Mouse (Mus musculus) neural tube, embryonic 15.5 days (tissue): ENCODE data around the gene Sypl. TPM values are rescaled to one million over a fixed set of nuclear protein-coding genes. Genes with fewer than 3 reads are reported as not detected.

Source experiments
- ATAC-seq: fragments of 200-750 bp; cut with Nextera tagmentation; 2 replicates; pipeline ENCODE4 v1.8.0; 2017; ENCODE audit warnings: mild to moderate bottlenecking, moderate TSS enrichment, moderate library complexity; ENCODE audit not compliant: low FRiP score
- H3K27ac ChIP-seq: fragments of 300-500 bp; sonication (generic); replicated peaks from 2 replicates; pipeline ENCODE4 v1.5.1; 2015; ENCODE audit warnings: mild to moderate bottlenecking, inconsistent platforms
- H3K27me3 ChIP-seq: fragments of 300-500 bp; sonication (generic); replicated peaks from 2 replicates; pipeline ENCODE4 v1.6.1; 2015; ENCODE audit warnings: inconsistent platforms
- H3K36me3 ChIP-seq: fragments of 300-500 bp; sonication (generic); 2 replicates; pipeline ENCODE4 v1.6.1; 2015; ENCODE audit warnings: inconsistent platforms
- H3K4me1 ChIP-seq: fragments of 300-500 bp; sonication (generic); 2 replicates; pipeline ENCODE4 v1.6.1; 2015; ENCODE audit warnings: inconsistent platforms
- H3K4me2 ChIP-seq: fragments of 300-500 bp; sonication (generic); 2 replicates; pipeline ENCODE4 v1.6.1; 2015; ENCODE audit warnings: inconsistent platforms, mild to moderate bottlenecking, moderate library complexity
- H3K4me3 ChIP-seq: fragments of 300-500 bp; sonication (generic); replicated peaks from 2 replicates; pipeline ENCODE4 v1.5.1; 2015; ENCODE audit warnings: mild to moderate bottlenecking, inconsistent platforms
- H3K9ac ChIP-seq: fragments of 300-500 bp; sonication (generic); replicated peaks from 2 replicates; pipeline ENCODE4 v1.6.1; 2015; ENCODE audit warnings: mild to moderate bottlenecking, inconsistent platforms
- H3K9me3 ChIP-seq: fragments of 300-500 bp; sonication (generic); replicated peaks from 2 replicates; pipeline ENCODE4 v1.6.1; 2016; ENCODE audit warnings: inconsistent platforms
- WGBS: fragments of 180-500 bp; shearing (Covaris S2); methylation state at CpG from one replicate; pipeline ENCODE4 v1.1.7; 2015; ENCODE audit warnings: mixed read lengths; 5-methylcytosine and 5-hydroxymethylcytosine counted together
- polyA plus RNA-seq: library from polyadenylated mRNA; unstranded; fragments of >200 nt; fragmentation: Nextera tagmentation; extraction: Ambion mirVana; gene quantifications from 2 replicates; pipeline ENCODE4 v1.2.1, GENCODE M21; 2015

The Sypl gene
- polyA plus RNA-seq, 1 experiment from 2014 or later: 39.2 TPM

GRCm38 (mm10) chr12:32944884-32945454, 8.7 kb upstream of the Sypl start:
- Histone ChIP-seq H3K27ac (no peak overlapping the region), H3K9me3 (no peaks in the 10 kb centered on the region), H3K36me3 (no peaks in the 10 kb centered on the region), H3K4me2 (no peak overlapping the region), H3K4me1 (peaks cover 9% of the 10 kb centered on the region; the same call in 1 of the 2 replicates), H3K27me3 (no peaks in the 10 kb centered on the region), H3K9ac (no peak overlapping the region), H3K4me3 (no peak overlapping the region)
- WGBS: 54% methylated on average over 8 of the region's 8 CpGs
- no peak for ATAC-seq

GRCm38 (mm10) chr12:32946376-32946775, 7.3 kb upstream of the Sypl start:
- no peak for ATAC-seq
- H3K9me3 ChIP-seq: no peaks in the 10 kb centered on the region
- no peak overlapping the region for H3K4me3 ChIP-seq
- WGBS: 84% methylated on average over 4 of the region's 4 CpGs
- no peak overlapping the region for H3K9ac ChIP-seq
- H3K4me1 ChIP-seq: peaks cover 9% of the 10 kb centered on the region; the same call in 1 of the 2 replicates
- no peak overlapping the region for H3K27ac ChIP-seq
- no peaks in the 10 kb centered on the region for H3K36me3 ChIP-seq
- no peaks in the 10 kb centered on the region for H3K27me3 ChIP-seq
- H3K4me2 ChIP-seq: no peak overlapping the region

GRCm38 (mm10) chr12:32952416-32952815, 1.3 kb upstream of the Sypl start:
- no peaks in the 10 kb centered on the region for H3K36me3 ChIP-seq
- H3K27me3 ChIP-seq: no peaks in the 10 kb centered on the region
- H3K9me3 ChIP-seq: no peaks in the 10 kb centered on the region
- no peak overlapping the region for H3K27ac ChIP-seq
- no peak overlapping the region for H3K4me3 ChIP-seq
- no peak overlapping the region for H3K4me2 ChIP-seq
- peaks cover 24% of the 10 kb centered on the region for H3K4me1 ChIP-seq
- no peak for ATAC-seq
- WGBS: 37% methylated on average over 3 of the region's 3 CpGs
- H3K9ac ChIP-seq: no peak overlapping the region

GRCm38 (mm10) chr12:32953066-32953465, 625 bp upstream of the Sypl start:
- Histone ChIP-seq H3K9ac (peak overlapping the region; percentile 88), H3K4me2 (peak overlapping the region; percentile 64), H3K27me3 (no peaks in the 10 kb centered on the region), H3K9me3 (no peaks in the 10 kb centered on the region), H3K27ac (peak overlapping the region; percentile 99), H3K36me3 (no peaks in the 10 kb centered on the region), H3K4me3 (peak overlapping the region; percentile 80), H3K4me1 (peaks cover 28% of the 10 kb centered on the region)
- 21% methylated on average over 6 of the region's 6 CpGs for WGBS
- peak; percentile 1; the same call in 1 of the 2 replicates for ATAC-seq

- H3K4me3 ChIP-seq: peak overlapping the region; percentile 80
- H3K27ac ChIP-seq: peak overlapping the region; percentile 99
- ATAC-seq: peak; percentile 78
- H3K4me2 ChIP-seq: peak overlapping the region; percentile 75
- H3K27me3 ChIP-seq: no peaks in the 10 kb centered on the region
- no peaks in the 10 kb centered on the region for H3K36me3 ChIP-seq
- no peaks in the 10 kb centered on the region for H3K9me3 ChIP-seq
- under 1% methylated on average over 64 of the region's 71 CpGs for WGBS
- H3K4me1 ChIP-seq: peaks cover 28% of the 10 kb centered on the region
- H3K9ac ChIP-seq: peak overlapping the region; percentile 88
Measured at GRCm38 (mm10) chr12:32954216-32955021, 728 bp downstream of the Sypl start.

GRCm38 (mm10) chr12:32955037-32955436, 1.3 kb downstream of the Sypl start:
- ATAC-seq: no peak
- no peaks in the 10 kb centered on the region for H3K9me3 ChIP-seq
- H3K27me3 ChIP-seq: no peaks in the 10 kb centered on the region
- no peaks in the 10 kb centered on the region for H3K36me3 ChIP-seq
- H3K27ac ChIP-seq: peak overlapping the region; percentile 99
- peaks cover 28% of the 10 kb centered on the region for H3K4me1 ChIP-seq
- 2% methylated on average over 8 of the region's 8 CpGs for WGBS
- H3K4me2 ChIP-seq: peak overlapping the region; percentile 75
- peak overlapping the region; percentile 88 for H3K9ac ChIP-seq
- H3K4me3 ChIP-seq: peak overlapping the region; percentile 80

GRCm38 (mm10) chr12:32957211-32957610, 3.5 kb downstream of the Sypl start:
- Histone ChIP-seq H3K4me3 (no peak overlapping the region), H3K4me1 (peaks cover 31% of the 10 kb centered on the region), H3K9me3 (no peaks in the 10 kb centered on the region), H3K27me3 (no peaks in the 10 kb centered on the region), H3K27ac (no peak overlapping the region), H3K4me2 (no peak overlapping the region), H3K36me3 (no peaks in the 10 kb centered on the region), H3K9ac (no peak overlapping the region)
- ATAC-seq: no peak
- 74% methylated on average over 2 of the region's 2 CpGs for WGBS

GRCm38 (mm10) chr12:32962132-32962531, 8.4 kb downstream of the Sypl start:
- Histone ChIP-seq H3K4me1 (peaks cover 11% of the 10 kb centered on the region), H3K9ac (no peak overlapping the region), H3K27ac (no peak overlapping the region), H3K4me2 (no peak overlapping the region), H3K4me3 (no peak overlapping the region), H3K9me3 (no peaks in the 10 kb centered on the region), H3K36me3 (no peaks in the 10 kb centered on the region), H3K27me3 (no peaks in the 10 kb centered on the region)
- ATAC-seq: no peak

GRCm38 (mm10) chr12:32963858-32964257, 10.2 kb downstream of the Sypl start:
- Histone ChIP-seq H3K27me3 (no peaks in the 10 kb centered on the region), H3K4me2 (no peak overlapping the region), H3K4me1 (0 out of 2 replicates have a peak, but pooled peaks cover 4% of the 10 kb centered on the region), H3K36me3 (peaks cover 8% of the 10 kb centered on the region; the same call in 1 of the 2 replicates), H3K9me3 (no peaks in the 10 kb centered on the region), H3K27ac (no peak overlapping the region), H3K4me3 (no peak overlapping the region), H3K9ac (no peak overlapping the region)
- WGBS: 89% methylated on average over 4 of the region's 4 CpGs
- ATAC-seq: no peak

GRCm38 (mm10) chr12:32972287-32972686, 18.6 kb downstream of the Sypl start:
- ATAC-seq: no peak
- no peak overlapping the region for H3K4me2 ChIP-seq
- 85% methylated on average over 1 of the region's 1 CpGs for WGBS

GRCm38 (mm10) chr12:32974893-32975292, 21.2 kb downstream of the Sypl start:
- no peak overlapping the region for H3K27ac ChIP-seq
- H3K4me1 ChIP-seq: no peaks in the 10 kb centered on the region
- no peak overlapping the region for H3K4me3 ChIP-seq
- peaks cover 19% of the 10 kb centered on the region for H3K36me3 ChIP-seq
- no peak overlapping the region for H3K9ac ChIP-seq
- no peaks in the 10 kb centered on the region for H3K27me3 ChIP-seq
- H3K9me3 ChIP-seq: no peaks in the 10 kb centered on the region
- H3K4me2 ChIP-seq: no peak overlapping the region
- ATAC-seq: no peak

More at GRCm38 (mm10) chr12:32972287-32972686, 18.6 kb downstream of the Sypl start:
- H3K4me3 ChIP-seq: no peak overlapping the region
- H3K4me1 ChIP-seq: no peaks in the 10 kb centered on the region
- H3K9me3 ChIP-seq: no peaks in the 10 kb centered on the region
- peaks cover 33% of the 10 kb centered on the region for H3K36me3 ChIP-seq
- no peak overlapping the region for H3K9ac ChIP-seq
- no peak overlapping the region for H3K27ac ChIP-seq
- H3K27me3 ChIP-seq: no peaks in the 10 kb centered on the region

GRCm38 (mm10) chr12:32975501-32975900, 21.8 kb downstream of the Sypl start:
- H3K4me1 ChIP-seq: no peaks in the 10 kb centered on the region
- no peaks in the 10 kb centered on the region for H3K9me3 ChIP-seq
- H3K27ac ChIP-seq: no peak overlapping the region
- H3K27me3 ChIP-seq: no peaks in the 10 kb centered on the region
- WGBS: 90% methylated on average over 3 of the region's 3 CpGs
- no peak overlapping the region for H3K9ac ChIP-seq
- H3K4me3 ChIP-seq: no peak overlapping the region
- ATAC-seq: no peak
- peaks cover 17% of the 10 kb centered on the region for H3K36me3 ChIP-seq
- H3K4me2 ChIP-seq: no peak overlapping the region
